Mouse (Mus musculus) left cerebral cortex, postnatal 10 days (tissue): ENCODE results near the gene Vmn1r211. TPM values are rescaled to one million over a fixed set of nuclear protein-coding genes. Genes with fewer than 3 reads are reported as not detected.
"Not testable (repeated sequence)": the region's sequence is repeated elsewhere in the genome, so short reads cannot be mapped to it uniquely, and the experiment has no call there.

Experiments used
- DNase-seq, 2 experiments: peaks; one replicate each; pipeline ENCODE4 v3.0.0; 2021 to 2022; ENCODE audit warnings: low spot score in 2 of 2, mixed read lengths in 1 of 2; ENCODE audit errors: extremely low spot score in 1 of 2
- intact Hi-C: fragments of 180-260 bp; cut with DNase I; formaldehyde crosslinking; loops from one replicate; pipeline ENCODE4 v1.15.1; 2025
- total RNA-seq, 2 experiments: library from RNA; stranded (reverse); gene quantifications; 2 replicates each; pipeline ENCODE4 v1.2.3; 2021

Gene Vmn1r211
- total RNA-seq: not detected

DNA sequence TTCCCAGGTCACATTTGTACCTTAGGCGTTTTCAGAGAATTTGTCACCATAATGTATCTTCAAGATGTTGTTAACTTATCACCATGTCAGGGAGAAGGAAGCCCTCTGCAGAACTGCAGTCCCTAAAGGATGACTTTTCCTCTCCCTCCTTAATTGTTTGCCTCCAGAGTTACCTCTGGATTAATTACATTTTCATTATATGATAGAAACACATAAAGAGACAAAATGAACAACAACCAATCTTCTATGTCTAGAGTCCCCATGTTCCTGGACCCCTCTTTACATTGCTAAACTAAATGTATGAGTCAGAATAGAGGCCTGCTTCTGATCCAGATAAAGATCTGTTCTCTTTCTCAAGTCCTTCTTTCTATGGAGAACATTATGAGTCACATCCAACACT, at the start of gene Vmn1r211:
Gene Vmn1r211, minus strand, starts transcription at position 101 of the 400 bp plus-strand sequence.
- intact Hi-C loops: no loop called here

DNA sequence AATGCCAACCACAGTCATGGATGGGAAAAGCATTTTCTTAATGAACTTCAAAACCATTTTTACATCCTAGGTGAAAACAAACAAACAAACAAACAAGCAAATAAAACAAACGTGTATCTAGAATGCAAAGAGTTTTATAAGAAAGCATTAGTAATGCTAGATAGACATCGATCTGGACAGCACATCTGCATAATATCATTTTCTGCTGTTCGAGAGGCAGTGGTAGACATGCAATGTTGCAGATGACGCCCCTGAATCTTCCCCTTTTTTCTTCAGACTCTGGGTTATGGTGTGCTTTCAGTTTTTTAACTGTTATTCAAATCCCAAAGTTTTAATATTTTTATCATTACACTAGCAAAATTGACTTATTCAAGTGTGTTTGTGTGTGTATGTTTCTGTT, 26.7 kb upstream of the Vmn1r211 start, which contains the start of gene Vmn1r212:
Gene Vmn1r212, minus strand, starts transcription at position 101 of the 400 bp plus-strand sequence.
- no peak for DNase-seq
- intact Hi-C loops: no loop called here

More for the DNA sequence above, at the start of gene Vmn1r211:
- no peak for DNase-seq

DNA sequence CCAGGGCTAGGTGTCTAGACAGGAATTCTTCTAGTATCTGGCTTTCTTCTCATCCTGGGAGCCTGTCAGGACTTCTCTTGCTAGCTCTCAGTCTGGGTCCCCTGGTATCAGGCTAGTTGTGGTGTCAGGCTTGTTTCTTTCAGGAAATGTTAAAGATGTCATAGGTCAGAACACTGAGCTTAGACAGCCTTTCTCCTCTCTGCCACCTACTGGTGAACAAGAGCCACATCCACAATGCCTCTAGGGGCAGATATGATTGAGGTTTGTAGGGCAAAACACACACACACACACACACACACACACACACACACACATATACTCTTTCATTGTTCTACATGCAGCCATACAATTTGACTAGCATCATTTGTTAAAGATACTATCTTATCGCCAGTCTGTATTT, 21.9 kb upstream of the Vmn1r211 start:
- no peak for DNase-seq
- intact Hi-C loops: no loop called here

DNA sequence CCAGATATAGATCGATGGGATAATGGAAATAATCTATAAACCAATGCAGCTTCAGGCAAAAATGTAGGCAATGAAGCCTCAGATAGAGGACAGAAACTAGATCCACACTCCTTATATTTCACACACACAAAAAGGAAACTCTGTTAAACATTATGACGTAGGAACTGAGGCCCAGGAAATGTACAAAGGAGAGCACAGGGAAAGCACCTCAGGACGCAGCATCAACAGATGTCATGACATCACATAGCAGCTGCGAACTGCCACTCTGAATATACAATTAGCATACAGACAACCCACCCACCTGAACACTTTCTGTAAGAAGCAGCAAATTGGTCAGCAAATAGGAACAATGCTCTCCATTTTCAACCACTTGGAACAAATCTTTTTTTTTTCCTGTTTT, 2.6 kb downstream of the Vmn1r211 start:
- no peak for DNase-seq
- intact Hi-C loops: no loop called here

DNA sequence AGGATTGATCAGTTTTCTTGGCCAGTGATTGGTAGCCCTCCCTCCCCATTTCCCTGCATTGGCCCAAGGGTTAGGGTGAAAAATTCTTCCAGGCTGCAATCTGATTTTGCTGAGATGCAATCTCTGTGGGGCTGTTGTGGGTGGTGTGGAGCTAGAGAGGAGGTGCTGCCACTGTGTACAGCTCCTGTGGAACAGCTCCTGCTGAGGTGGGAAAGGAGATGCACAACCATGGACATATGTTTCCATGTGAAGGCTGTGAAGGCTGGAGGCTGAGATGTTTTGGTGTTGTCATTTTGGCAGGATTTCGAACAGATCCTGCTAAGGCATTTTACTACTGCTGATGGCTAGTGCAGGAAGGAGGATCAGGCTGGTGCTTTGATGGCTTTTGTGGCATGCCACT, 10.6 kb downstream of the Vmn1r211 start:
- intact Hi-C loops: no loop called here
- no peak for DNase-seq

DNA sequence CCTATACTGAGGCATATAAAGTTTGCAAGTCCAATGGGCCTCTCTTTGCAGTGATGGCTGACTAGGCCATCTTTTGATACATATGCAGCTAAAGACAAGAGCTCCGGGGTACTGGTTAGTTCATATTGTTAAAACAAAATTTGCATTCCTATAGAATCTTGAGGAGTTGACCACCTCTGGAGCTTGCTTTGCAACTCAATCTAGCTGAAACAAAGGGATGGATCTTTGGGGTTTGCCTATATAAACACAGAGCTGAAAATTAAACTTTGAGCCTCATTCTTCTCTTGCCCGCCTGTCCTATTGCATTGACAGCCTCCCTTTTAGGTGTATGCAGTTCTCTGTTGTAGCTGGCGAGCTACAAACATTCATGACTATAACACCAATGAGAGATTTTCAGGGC, 13.1 kb downstream of the Vmn1r211 start:
- intact Hi-C loops, DNase-seq: not testable (repeated sequence)

DNA sequence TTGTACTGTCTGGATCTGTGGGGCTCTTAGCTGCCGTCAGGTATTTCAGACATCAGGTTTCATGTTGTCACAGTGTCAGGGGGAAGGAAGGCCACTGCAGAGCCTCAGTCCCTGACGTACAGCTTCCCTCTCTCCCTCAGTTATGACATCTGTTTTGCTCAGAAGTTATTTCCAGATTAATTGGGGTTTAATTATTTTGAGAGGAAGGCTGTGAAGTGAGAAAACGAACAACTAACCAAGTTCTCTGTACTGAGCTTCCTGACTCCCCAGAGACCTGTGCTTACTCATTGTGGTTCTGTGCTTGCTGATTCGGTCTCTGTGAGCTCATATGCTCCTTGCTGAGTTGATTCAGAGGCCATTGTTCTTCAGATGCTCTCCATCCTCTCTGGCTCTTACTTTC, 26.1 kb downstream of the Vmn1r211 start, which contains the start of gene Vmn1r210:
Gene Vmn1r210, minus strand, starts transcription at position 101 of the 400 bp plus-strand sequence.
- intact Hi-C loops: no loop called here
- no peak for DNase-seq

DNA sequence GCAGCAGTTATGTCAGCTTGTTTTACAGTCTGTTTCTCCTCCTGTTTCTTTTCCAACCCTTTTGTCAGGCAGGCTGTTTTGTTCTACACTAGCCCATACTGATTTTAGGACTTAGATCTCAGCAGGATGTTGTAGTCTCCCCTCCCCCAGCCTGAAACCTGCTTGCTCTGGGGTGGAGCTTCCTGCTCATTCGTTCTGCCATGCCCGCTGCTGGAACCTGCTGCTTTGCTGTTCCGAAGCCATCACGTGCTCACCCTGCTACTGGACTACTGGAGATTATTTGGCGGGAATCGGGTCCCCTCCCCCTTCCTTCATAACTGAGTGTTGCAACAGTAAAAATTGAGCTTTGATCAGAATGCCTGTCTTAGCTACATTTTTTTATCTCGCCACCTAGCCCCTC, 28.0 kb downstream of the Vmn1r211 start:
- intact Hi-C loops, DNase-seq: not testable (repeated sequence)

DNA sequence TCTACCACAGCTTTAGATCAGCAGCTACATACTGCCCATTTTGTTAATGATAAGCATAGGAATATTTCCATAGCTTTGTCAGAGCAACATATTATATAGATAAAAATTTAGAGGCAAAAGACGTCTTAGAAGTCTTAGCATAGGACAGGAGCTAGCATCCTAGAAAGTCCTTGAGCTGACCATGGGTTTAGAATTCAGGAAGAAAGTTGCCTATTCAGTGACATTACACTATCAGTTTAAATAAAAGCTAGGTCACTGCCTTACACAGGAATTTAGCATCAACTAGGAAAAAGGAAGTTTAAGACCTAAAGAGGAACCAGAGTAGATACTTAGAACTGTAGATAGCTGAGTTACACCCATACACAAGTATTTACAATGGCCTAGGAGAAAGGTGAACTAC, 35.8 kb downstream of the Vmn1r211 start:
- intact Hi-C loops, DNase-seq: not testable (repeated sequence)

DNA sequence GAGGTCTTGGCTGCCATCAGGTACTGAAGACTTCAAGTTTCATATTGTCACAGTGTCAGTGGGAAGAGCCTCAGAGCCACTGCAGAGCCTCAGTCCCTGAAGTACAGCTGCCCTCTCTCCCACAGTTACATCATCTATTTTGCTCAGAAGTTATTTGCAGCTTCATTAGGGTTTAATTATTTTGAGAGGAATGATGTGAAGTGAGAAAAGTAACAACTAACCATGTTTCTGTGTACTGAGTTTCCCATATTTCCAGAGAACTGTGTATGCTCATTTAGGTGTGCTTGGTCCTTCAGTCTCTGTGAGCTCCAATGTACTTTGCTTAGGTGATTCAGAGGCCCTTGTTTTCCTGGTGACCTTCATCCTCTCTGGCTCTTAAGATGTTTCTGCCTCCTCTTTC, 47.8 kb downstream of the Vmn1r211 start, which contains the start of gene Vmn1r209:
Gene Vmn1r209, minus strand, starts transcription at position 101 of the 400 bp plus-strand sequence.
- intact Hi-C loops, DNase-seq: not testable (repeated sequence)

Other genes starting within 250 kb of the Vmn1r211 start
- not detected for gene Vmn1r206, start 233.3 kb downstream of the Vmn1r211 start, total RNA-seq
- gene Vmn1r207-ps, start 127.9 kb downstream of the Vmn1r211 start, total RNA-seq: under 1 TPM; 0.10 to 0.15 TPM
- not detected for gene Vmn1r208, start 80.2 kb downstream of the Vmn1r211 start, total RNA-seq
- gene Vmn1r209, start 47.9 kb downstream of the Vmn1r211 start, total RNA-seq: under 1 TPM in 1 of 2 experiments, not detected in 1; 0.13 TPM
- gene Vmn1r210, start 26.2 kb downstream of the Vmn1r211 start, total RNA-seq: not detected
- gene Vmn1r212, start 26.6 kb upstream of the Vmn1r211 start, total RNA-seq: not detected
- gene Vmn1r213, start 150.1 kb upstream of the Vmn1r211 start, total RNA-seq: not detected
- gene Vmn1r214, start 172.9 kb upstream of the Vmn1r211 start, total RNA-seq: not detected
- gene Vmn1r215, start 210.5 kb upstream of the Vmn1r211 start, total RNA-seq: not detected